In the genomic region with DNA sequence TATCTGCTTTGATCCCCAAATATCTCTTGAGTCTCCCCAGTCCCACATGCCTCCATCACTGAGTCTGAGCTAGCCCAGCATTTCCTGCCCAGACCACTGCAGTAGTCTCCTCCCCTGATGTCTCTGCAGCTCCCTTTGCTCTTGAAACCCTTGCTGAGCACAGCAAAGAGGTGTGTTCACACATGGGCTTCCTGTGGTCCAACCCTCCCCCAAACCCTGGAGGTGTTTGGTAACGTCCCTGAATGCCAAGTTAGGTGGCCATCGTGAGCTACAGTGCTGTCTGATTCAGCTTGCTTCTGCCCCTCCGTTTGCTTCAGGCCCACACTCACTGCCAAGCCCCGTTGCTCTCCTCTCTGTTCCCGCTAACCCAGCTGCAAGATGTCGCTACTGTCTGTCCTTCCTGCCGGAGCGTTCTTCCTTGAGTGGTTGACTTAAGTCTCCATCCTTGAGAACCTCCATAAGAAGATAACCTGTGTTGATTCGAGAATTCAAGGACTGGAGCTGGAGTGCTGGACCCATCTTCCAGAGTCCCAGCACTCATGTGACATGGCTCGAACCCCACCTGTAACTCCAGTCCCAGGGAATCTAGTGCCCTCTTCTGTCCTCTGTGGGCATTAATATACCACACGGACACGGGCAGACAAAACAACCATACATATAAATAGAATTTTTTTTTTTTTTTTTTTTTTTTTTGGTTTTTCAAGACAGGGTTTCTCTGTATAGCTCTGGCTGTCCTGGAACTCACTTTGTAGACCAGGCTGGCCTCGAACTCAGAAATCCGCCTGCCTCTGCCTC, we compare ENCODE assay signal across 15 mouse cellular contexts. TPM values are rescaled to one million over a fixed set of nuclear protein-coding genes. Genes with fewer than 3 reads are reported as not detected.
DNase-seq lines count a peak whose midpoint lies in the region; ATAC-seq and TF ChIP-seq lines count a peak whose summit lies in the region.
"Had no signal": no experiment of that assay in that cellular context is flagged by ENCODE, and none has a peak within 500 bp of the region (broad histone marks: within the 10 kb centered on the region; RNA-seq: fewer than 3 reads in every experiment).

No protein-coding gene starts in this region.

- no peak for TF ChIP-seq EP300 in liver, postnatal 0 days (IDR thresholded peaks at IDR 0.05; ENCODE audit: low read depth)

- no peak overlapping the region for H3K27ac ChIP-seq in liver, postnatal 0 days (ENCODE audit: low read depth)
- no peak overlapping the region for H3K27ac ChIP-seq in liver, embryonic 11.5 days (ENCODE audit: low read depth, low read length)
- H3K27ac ChIP-seq in embryonic facial prominence, embryonic 12.5 days: 0 out of 2 replicates have a peak overlapping the region, but pooled peaks have one; percentile 19
- no peak overlapping the region for H3K27ac ChIP-seq in forebrain, embryonic 12.5 days
- H3K27ac ChIP-seq: heart, embryonic 10.5 days; hindbrain, embryonic 10.5 days; liver, embryonic 14.5 days; midbrain, embryonic 10.5 days had no signal

- no peaks in the 10 kb centered on the region for H3K9me3 ChIP-seq in liver, postnatal 0 days (ENCODE audit: low read length)
- H3K9me3 ChIP-seq in liver, embryonic 11.5 days (ENCODE audit: control insufficient read depth, low read length): no peaks in the 10 kb centered on the region
- no peaks in the 10 kb centered on the region for H3K9me3 ChIP-seq in embryonic facial prominence, embryonic 12.5 days
- no peaks in the 10 kb centered on the region for H3K9me3 ChIP-seq in forebrain, embryonic 12.5 days
- H3K9me3 ChIP-seq: heart, embryonic 10.5 days; hindbrain, embryonic 10.5 days; midbrain, embryonic 10.5 days had no signal

- TF ChIP-seq CTCF in liver, postnatal 0 days (IDR thresholded peaks at IDR 0.05; ENCODE audit: low read depth): peak; percentile 14; the same call in 1 of the 2 replicates

- no peak overlapping the region for H3K9ac ChIP-seq in liver, postnatal 0 days (replicated peaks)
- no peak overlapping the region for H3K9ac ChIP-seq in liver, embryonic 11.5 days (ENCODE audit: low read depth, low read length)
- H3K9ac ChIP-seq in embryonic facial prominence, embryonic 12.5 days: no peak overlapping the region
- no peak overlapping the region for H3K9ac ChIP-seq in forebrain, embryonic 12.5 days
- H3K9ac ChIP-seq: liver, embryonic 14.5 days had no signal

- H3K36me3 ChIP-seq in liver, postnatal 0 days (replicated peaks; ENCODE audit: insufficient read depth, low read length): 0 out of 2 replicates have a peak, but pooled peaks cover 2% of the 10 kb centered on the region
- H3K36me3 ChIP-seq in liver, embryonic 11.5 days (ENCODE audit: control insufficient read depth, insufficient read depth, low read length): no peaks in the 10 kb centered on the region
- peaks cover 6% of the 10 kb centered on the region for H3K36me3 ChIP-seq in embryonic facial prominence, embryonic 12.5 days
- peaks cover 4% of the 10 kb centered on the region; the same call in 1 of the 2 replicates for H3K36me3 ChIP-seq in forebrain, embryonic 12.5 days (replicated peaks)

- H3K4me2 ChIP-seq in liver, postnatal 0 days (ENCODE audit: low read depth, low read length): no peak overlapping the region
- H3K4me2 ChIP-seq in liver, embryonic 11.5 days: no peak overlapping the region
- no peak overlapping the region for H3K4me2 ChIP-seq in embryonic facial prominence, embryonic 12.5 days (replicated peaks)
- H3K4me2 ChIP-seq in forebrain, embryonic 12.5 days: no peak overlapping the region

- no peaks in the 10 kb centered on the region for H3K27me3 ChIP-seq in liver, postnatal 0 days (ENCODE audit: insufficient read depth, low read length)
- H3K27me3 ChIP-seq in liver, embryonic 11.5 days (replicated peaks; ENCODE audit: control insufficient read depth, insufficient read depth, low read length): no peaks in the 10 kb centered on the region
- H3K27me3 ChIP-seq in embryonic facial prominence, embryonic 12.5 days: no peaks in the 10 kb centered on the region
- H3K27me3 ChIP-seq in forebrain, embryonic 12.5 days: peaks cover 3% of the 10 kb centered on the region; the same call in 1 of the 2 replicates

- ATAC-seq in liver, postnatal 0 days: no peak
- no peak for ATAC-seq in liver, embryonic 11.5 days (replicated peaks; ENCODE audit: low FRiP score)
- no peak for ATAC-seq in embryonic facial prominence, embryonic 12.5 days (ENCODE audit: insufficient number of reproducible peaks, insufficient read depth, low FRiP score, low TSS enrichment)
- ATAC-seq in granulocyte monocyte progenitor cell, adult 5-6 weeks (replicated peaks; ENCODE audit: poor library complexity, severe bottlenecking): no peak
- no peak for ATAC-seq in forebrain, embryonic 12.5 days (ENCODE audit: low FRiP score)

- WGBS in liver, postnatal 0 days (ENCODE audit: insufficient replicate concordance): 58% methylated on average over 13 of the region's 14 CpGs
- WGBS in liver, embryonic 11.5 days: 69% methylated on average over 13 of the region's 14 CpGs
- WGBS in embryonic facial prominence, embryonic 12.5 days: 79% methylated on average over 14 of the region's 14 CpGs
- WGBS in forebrain, embryonic 12.5 days: 84% methylated on average over 14 of the region's 14 CpGs

- no peak for DNase-seq in liver, postnatal 0 days
- DNase-seq in liver, embryonic 11.5 days (ENCODE audit: low spot score): no peak
- peak; percentile 53 to 59 for DNase-seq in CD8-positive naive resting alpha-beta T cell, adult 2 months (ENCODE audit: low read depth in 2 of 2, low spot score in 2 of 2)
- DNase-seq in thymus, postnatal 0 days (ENCODE audit: low spot score): peak; percentile 67
- DNase-seq in embryo, embryonic 10.5 days (ENCODE audit: low spot score): no peak
- DNase-seq: cerebellum, adult 18-20 months; embryo, embryonic 11 days; kidney, adult 18-20 months had no signal

- H3K4me1 ChIP-seq in liver, postnatal 0 days (ENCODE audit: insufficient read depth): peaks cover 30% of the 10 kb centered on the region
- peaks cover 9% of the 10 kb centered on the region for H3K4me1 ChIP-seq in liver, embryonic 11.5 days (replicated peaks; ENCODE audit: control insufficient read depth, insufficient read depth, low read length)
- peaks cover 21% of the 10 kb centered on the region for H3K4me1 ChIP-seq in embryonic facial prominence, embryonic 12.5 days
- H3K4me1 ChIP-seq in forebrain, embryonic 12.5 days: peaks cover 8% of the 10 kb centered on the region; the same call in 1 of the 2 replicates

- no peak overlapping the region for H3K4me3 ChIP-seq in liver, postnatal 0 days (ENCODE audit: low read depth, low read length)
- H3K4me3 ChIP-seq in liver, embryonic 11.5 days (ENCODE audit: low read depth, low read length): no peak overlapping the region
- H3K4me3 ChIP-seq in embryonic facial prominence, embryonic 12.5 days: no peak overlapping the region
- no peak overlapping the region for H3K4me3 ChIP-seq in forebrain, embryonic 12.5 days (replicated peaks)
- H3K4me3 ChIP-seq: heart, embryonic 10.5 days; hindbrain, embryonic 10.5 days; midbrain, embryonic 10.5 days had no signal

RNA-seq across cellular contexts. Expression of a gene that starts 3.8 kb away (rescaled TPM):
- polyA plus RNA-seq in liver, postnatal 0 days (2015; fragmentation: Nextera tagmentation; extraction: Ambion mirVana): 7.2 and 7.6 TPM in 2 replicates
- 21.7 and 23.1 TPM in 2 replicates for polyA plus RNA-seq in liver, embryonic 11.5 days (2014; fragmentation: Nextera tagmentation; extraction: Ambion mirVana)
- 2.2 and 2.8 TPM in 2 replicates for polyA plus RNA-seq in embryonic facial prominence, embryonic 12.5 days (2016; fragmentation: Nextera tagmentation; extraction: Ambion mirVana)
- 75.9 and 105 TPM in 2 replicates for polyA plus RNA-seq in thymus, postnatal 0 days (2015; fragmentation: Nextera tagmentation; extraction: Ambion mirVana)
- 67.9 and 72.3 TPM in 2 replicates for total RNA-seq in granulocyte monocyte progenitor cell, adult 5-6 weeks (2014; fragmentation: Nextera tagmentation)
- total RNA-seq in granulocyte monocyte progenitor cell, adult 5-6 weeks (2017): 55.9 and 75.5 TPM in 2 replicates
- 1.2 and 2.5 TPM in 2 replicates for polyA plus RNA-seq in forebrain, embryonic 12.5 days (2016; fragmentation: Nextera tagmentation; extraction: Ambion mirVana)

RNA-seq across cellular contexts. Expression of a gene that starts 15.8 kb away (rescaled TPM):
- 82.0 and 88.6 TPM in 2 replicates for polyA plus RNA-seq in liver, postnatal 0 days (2015; fragmentation: Nextera tagmentation; extraction: Ambion mirVana)
- polyA plus RNA-seq in liver, embryonic 11.5 days (2014; fragmentation: Nextera tagmentation; extraction: Ambion mirVana): 238 and 279 TPM in 2 replicates
- 372 and 383 TPM in 2 replicates for polyA plus RNA-seq in embryonic facial prominence, embryonic 12.5 days (2016; fragmentation: Nextera tagmentation; extraction: Ambion mirVana)
- 285 and 358 TPM in 2 replicates for polyA plus RNA-seq in thymus, postnatal 0 days (2015; fragmentation: Nextera tagmentation; extraction: Ambion mirVana)
- total RNA-seq in granulocyte monocyte progenitor cell, adult 5-6 weeks (2014; fragmentation: Nextera tagmentation): 466 and 510 TPM in 2 replicates
- total RNA-seq in granulocyte monocyte progenitor cell, adult 5-6 weeks (2017): 276 and 296 TPM in 2 replicates
- 267 and 357 TPM in 2 replicates for polyA plus RNA-seq in forebrain, embryonic 12.5 days (2016; fragmentation: Nextera tagmentation; extraction: Ambion mirVana)

RNA-seq across cellular contexts. Expression of a gene that starts 25.3 kb away (rescaled TPM):
- 25.1 and 26.9 TPM in 2 replicates for polyA plus RNA-seq in liver, postnatal 0 days (2015; fragmentation: Nextera tagmentation; extraction: Ambion mirVana)
- 61.4 and 61.8 TPM in 2 replicates for polyA plus RNA-seq in liver, embryonic 11.5 days (2014; fragmentation: Nextera tagmentation; extraction: Ambion mirVana)
- 38.9 and 42.0 TPM in 2 replicates for polyA plus RNA-seq in embryonic facial prominence, embryonic 12.5 days (2016; fragmentation: Nextera tagmentation; extraction: Ambion mirVana)
- polyA plus RNA-seq in thymus, postnatal 0 days (2015; fragmentation: Nextera tagmentation; extraction: Ambion mirVana): 70.0 and 74.9 TPM in 2 replicates
- total RNA-seq in granulocyte monocyte progenitor cell, adult 5-6 weeks (2014; fragmentation: Nextera tagmentation): 22.0 and 36.0 TPM in 2 replicates
- 20.0 and 24.1 TPM in 2 replicates for total RNA-seq in granulocyte monocyte progenitor cell, adult 5-6 weeks (2017)
- 42.7 and 42.9 TPM in 2 replicates for polyA plus RNA-seq in forebrain, embryonic 12.5 days (2016; fragmentation: Nextera tagmentation; extraction: Ambion mirVana)

RNA-seq across cellular contexts. Expression of a gene that starts 26.1 kb away (rescaled TPM):
- 20.5 and 22.7 TPM in 2 replicates for polyA plus RNA-seq in liver, postnatal 0 days (2015; fragmentation: Nextera tagmentation; extraction: Ambion mirVana)
- 41.0 and 41.9 TPM in 2 replicates for polyA plus RNA-seq in liver, embryonic 11.5 days (2014; fragmentation: Nextera tagmentation; extraction: Ambion mirVana)
- 76.1 and 76.7 TPM in 2 replicates for polyA plus RNA-seq in embryonic facial prominence, embryonic 12.5 days (2016; fragmentation: Nextera tagmentation; extraction: Ambion mirVana)
- 57.2 and 63.9 TPM in 2 replicates for polyA plus RNA-seq in thymus, postnatal 0 days (2015; fragmentation: Nextera tagmentation; extraction: Ambion mirVana)
- 49.5 and 50.5 TPM in 2 replicates for total RNA-seq in granulocyte monocyte progenitor cell, adult 5-6 weeks (2014; fragmentation: Nextera tagmentation)
- 13.9 and 28.8 TPM in 2 replicates for total RNA-seq in granulocyte monocyte progenitor cell, adult 5-6 weeks (2017)
- 68.3 and 77.4 TPM in 2 replicates for polyA plus RNA-seq in forebrain, embryonic 12.5 days (2016; fragmentation: Nextera tagmentation; extraction: Ambion mirVana)

RNA-seq across cellular contexts. Expression of a gene that starts 32.4 kb away (rescaled TPM):
- 534 and 566 TPM in 2 replicates for polyA plus RNA-seq in liver, postnatal 0 days (2015; fragmentation: Nextera tagmentation; extraction: Ambion mirVana)
- polyA plus RNA-seq in liver, embryonic 11.5 days (2014; fragmentation: Nextera tagmentation; extraction: Ambion mirVana): 107 TPM in 2 replicates
- 117 and 128 TPM in 2 replicates for polyA plus RNA-seq in embryonic facial prominence, embryonic 12.5 days (2016; fragmentation: Nextera tagmentation; extraction: Ambion mirVana)
- 167 and 184 TPM in 2 replicates for polyA plus RNA-seq in thymus, postnatal 0 days (2015; fragmentation: Nextera tagmentation; extraction: Ambion mirVana)
- 125 and 134 TPM in 2 replicates for total RNA-seq in granulocyte monocyte progenitor cell, adult 5-6 weeks (2014; fragmentation: Nextera tagmentation)
- total RNA-seq in granulocyte monocyte progenitor cell, adult 5-6 weeks (2017): 76.3 and 99.3 TPM in 2 replicates
- 63.9 and 64.2 TPM in 2 replicates for polyA plus RNA-seq in forebrain, embryonic 12.5 days (2016; fragmentation: Nextera tagmentation; extraction: Ambion mirVana)

Comparison
In these comparisons a context has a peak if more than half of its experiments do, and no peak if none do; other contexts are left out.
1. DNase-seq: peak in CD8-positive naive resting alpha-beta T cell, adult 2 months (2 of 2) and thymus, postnatal 0 days (single experiment); none in liver, postnatal 0 days (single experiment), liver, embryonic 11.5 days (single experiment) and embryo, embryonic 10.5 days (single experiment).